Mouse (Mus musculus) right cerebral cortex, adult 18-20 months (tissue): ENCODE data around the gene Gadd45gip1.

ENCODE experiments used
- DNase-seq: peaks from one replicate; pipeline ENCODE4 v3.0.0; 2022; ENCODE audit warnings: mixed read lengths

Gene Gadd45gip1

GRCm38 (mm10) chr8:84832759-84833742, 1.7 kb downstream of the Gadd45gip1 start:
- no peak for DNase-seq

GRCm38 (mm10) chr8:84834002-84834865, 2.9 kb downstream of the Gadd45gip1 start:
- DNase-seq, result no peak

DNA sequence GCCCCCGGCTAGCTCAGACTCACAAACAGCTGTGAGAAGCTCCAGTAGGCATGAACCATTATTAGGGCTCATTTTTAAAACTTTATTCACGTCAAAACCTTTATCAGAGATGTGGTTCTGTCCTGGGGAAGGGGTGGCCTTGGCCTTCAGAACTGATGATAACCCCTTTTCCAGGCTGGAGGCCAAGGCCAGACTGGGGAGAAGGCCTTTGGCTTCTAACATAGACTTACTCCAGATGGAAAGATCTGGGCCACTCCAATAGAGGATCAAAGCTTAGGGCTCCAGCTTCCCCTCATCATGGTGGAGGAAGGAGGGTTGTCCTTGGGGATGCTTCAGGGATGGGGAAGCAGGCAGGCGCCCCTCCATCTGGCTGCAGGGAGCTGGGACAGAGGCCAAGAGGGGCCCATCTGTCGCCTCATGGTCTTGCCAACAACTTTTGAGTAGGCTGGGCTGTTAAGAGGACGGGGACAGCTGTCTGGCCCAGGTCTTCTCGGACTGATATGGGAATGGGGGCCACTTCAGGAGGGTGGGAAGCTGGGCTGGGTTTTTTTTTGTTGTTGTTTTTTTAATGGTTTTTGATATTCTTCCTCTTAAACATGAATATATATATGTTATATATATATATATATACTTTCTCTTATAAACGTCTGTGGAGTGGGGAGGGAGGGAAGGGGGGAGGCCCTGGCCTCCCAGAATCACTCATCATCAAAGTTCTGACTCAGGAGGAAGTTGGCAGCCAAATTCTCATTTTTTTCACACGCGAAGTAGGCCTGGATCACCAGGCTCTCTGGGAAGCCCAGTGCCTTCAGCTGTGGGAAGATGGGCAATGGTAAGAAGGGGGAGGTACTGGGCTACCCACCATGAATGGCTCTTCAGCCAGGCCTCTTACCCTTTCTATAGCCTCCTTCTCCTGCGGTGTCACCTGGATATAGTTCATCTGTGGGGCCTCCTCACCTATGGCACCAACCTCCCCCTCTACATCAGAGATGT, 3.8 kb downstream of the Gadd45gip1 start:
- DNase-seq, result peak; percentile 76

- DNase-seq, result no peak
Observed at GRCm38 (mm10) chr8:84837149-84837911, 6.0 kb downstream of the Gadd45gip1 start.

DNA sequence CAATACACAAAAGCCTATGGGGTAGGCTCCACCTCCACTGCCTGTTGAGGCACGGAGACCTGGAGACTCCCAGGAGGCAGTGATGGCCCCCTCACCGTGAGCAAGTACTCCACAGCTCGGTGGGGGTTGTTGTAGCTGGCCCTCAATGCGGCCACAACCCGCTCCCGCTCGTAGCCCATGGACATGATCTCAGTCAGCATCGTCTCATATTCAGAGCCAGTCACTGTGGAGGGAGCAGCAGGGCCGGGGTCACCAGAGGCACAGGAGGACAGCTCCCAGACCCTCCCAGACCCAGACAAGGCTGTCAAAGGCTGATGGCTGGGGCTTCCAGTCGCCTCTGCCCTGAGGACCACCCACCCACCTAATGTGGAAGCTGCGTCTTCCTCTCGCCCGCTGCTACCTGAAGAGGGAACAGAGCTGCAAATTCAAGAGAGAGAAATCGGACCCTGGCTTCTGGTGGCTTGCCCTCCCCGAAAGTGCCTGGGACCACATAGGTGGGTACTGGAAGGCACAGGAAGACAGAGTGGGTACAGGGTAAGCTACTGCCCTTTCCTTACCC, 6.7 kb downstream of the Gadd45gip1 start:
- no peak for DNase-seq

GRCm38 (mm10) chr8:84838513-84838912, 7.2 kb downstream of the Gadd45gip1 start:
- DNase-seq, result no peak

GRCm38 (mm10) chr8:84839411-84839810, 8.1 kb downstream of the Gadd45gip1 start:
- DNase-seq, result no peak

GRCm38 (mm10) chr8:84839875-84840247, 8.5 kb downstream of the Gadd45gip1 start:
- no peak for DNase-seq

DNA sequence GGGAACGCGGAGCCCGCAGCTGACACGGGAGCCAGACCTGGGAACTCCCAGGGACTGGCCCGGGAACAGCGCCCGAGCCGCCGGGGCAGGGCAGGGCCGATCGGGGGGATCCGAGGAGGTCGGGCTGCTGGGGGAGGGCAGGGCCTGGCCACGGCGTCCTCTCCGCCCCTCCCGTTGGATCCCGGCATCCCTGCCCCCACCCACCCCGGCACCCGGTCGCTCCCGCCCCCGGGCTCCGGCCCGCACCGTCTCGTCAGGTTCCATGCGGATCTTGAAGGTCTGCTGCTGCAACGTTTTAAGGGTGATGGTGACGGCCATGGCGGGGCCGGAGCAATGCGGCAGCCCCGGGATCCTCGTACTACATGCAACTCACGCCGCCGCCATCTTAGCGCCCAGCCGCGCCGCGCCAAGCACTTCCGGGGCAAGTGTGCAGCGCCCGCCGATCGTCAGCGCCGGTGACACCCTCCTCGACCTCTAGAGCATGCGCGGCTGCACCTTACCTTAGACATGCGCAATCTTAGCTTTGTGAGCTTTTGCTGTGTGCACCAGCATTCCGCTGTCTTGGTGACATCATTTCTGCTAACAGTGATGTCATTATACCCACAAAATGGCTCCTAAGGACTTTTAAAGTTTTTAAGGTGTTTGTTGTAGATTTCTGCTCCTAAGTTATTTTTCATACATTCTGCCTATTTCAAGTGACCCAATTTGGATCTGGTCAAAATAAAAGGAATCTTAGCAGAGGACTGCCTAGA, 9.1 kb downstream of the Gadd45gip1 start, which contains the start of gene Rad23a:
Gene Rad23a (minus strand): TSS at position 418 of the 752 bp plus-strand sequence.
- peak; percentile 94 for DNase-seq

GRCm38 (mm10) chr8:84841514-84841913, 10.2 kb downstream of the Gadd45gip1 start:
- DNase-seq, result no peak

DNA sequence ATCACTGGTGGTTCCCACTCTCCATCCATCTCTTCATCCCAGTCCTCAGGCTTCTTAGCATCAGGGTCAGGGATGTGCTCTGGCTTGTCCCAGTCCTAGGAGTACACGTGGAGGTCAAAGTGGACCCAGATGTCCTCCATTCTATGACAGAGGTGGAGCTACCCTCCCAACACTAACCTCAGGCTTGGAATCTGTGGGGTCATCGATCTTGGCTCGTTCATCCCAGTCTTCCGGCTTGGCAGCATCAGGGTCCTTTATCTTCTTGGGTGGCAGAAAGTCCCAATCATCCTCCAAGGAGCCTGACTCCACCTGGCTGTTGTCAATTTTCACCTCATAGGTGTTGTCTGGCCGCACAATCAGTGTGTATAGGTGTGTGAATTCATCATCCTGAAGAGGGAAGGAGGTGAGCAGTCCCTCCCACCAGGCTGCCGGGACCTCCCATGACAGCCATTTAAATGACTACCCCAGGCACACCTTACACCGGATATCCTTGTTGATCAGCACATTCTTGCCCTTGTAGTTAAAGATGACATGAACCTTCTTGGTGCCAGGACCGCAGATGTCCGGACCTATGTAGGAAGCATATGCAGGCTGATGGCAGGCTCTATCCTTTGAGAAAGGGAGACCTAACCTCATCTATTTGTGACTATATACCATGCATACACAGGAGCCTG, 13.2 kb downstream of the Gadd45gip1 start:
- DNase-seq, result no peak

DNA sequence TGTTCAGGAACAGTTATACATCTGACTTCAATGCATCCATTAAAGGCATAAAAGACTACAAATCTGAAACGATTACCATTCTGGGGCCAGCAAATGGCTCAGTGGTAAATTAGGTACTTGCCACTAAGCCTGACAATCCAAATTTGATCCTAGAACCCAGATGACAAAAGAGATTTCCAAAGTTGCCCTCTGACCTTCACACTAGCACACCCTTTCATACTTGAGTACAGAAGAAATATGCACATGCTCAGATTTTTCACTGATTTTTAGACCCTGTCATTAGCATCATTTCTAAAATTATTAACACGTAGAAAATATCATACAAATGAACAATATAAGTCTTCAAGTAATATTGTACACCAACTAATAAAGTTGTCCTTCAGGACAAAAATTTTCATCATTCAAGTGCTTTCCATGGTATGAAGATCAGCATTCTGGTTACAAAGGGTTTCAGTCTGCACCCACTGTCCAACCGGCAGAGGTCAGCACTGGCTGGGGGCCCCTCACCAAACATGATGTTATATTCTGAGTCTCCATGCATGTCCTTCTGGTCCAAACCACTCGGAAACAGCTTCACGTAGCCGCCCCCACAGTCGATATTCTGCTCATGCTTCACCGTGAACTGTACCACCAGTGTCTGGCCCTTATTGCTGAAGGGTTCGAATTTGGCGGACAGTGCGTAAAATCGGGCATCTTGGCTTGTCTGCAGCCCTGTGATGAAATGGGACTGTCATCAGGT, 14.2 kb downstream of the Gadd45gip1 start:
- no peak for DNase-seq

DNA sequence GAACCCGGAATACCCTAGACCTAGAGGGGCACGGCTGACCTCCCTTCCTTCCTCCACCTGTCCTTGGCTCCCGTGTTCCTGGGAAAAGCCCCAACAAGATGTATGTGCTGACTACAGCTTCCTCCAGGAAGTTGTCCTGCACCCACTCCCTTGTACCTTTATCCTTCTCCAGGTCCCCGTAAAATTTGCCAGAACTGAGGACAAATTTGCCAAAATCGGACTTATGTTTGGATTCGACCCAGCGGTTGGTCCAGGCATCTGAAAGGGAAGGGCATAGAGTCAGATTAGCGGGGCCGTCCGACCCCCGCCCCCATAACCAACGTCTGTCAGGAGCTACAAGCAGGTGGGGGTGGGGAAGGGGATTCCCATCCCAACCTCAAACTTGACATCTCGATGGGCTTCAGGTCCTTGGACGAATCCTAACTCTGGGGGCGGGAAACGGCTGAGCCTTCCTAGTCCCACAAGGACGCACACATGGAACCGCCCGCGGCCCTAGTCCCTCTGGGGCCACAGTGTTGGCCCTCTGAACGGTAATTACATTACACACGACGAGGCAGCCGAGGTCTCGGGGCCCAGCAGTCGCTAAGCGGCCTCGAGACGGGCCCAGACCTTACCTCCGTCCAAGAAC, 14.9 kb downstream of the Gadd45gip1 start:
- DNase-seq, result no peak

GRCm38 (mm10) chr8:84846722-84847572, 15.6 kb downstream of the Gadd45gip1 start, which contains the start of gene Calr:
Gene Calr (minus strand): TSS chr8:84846934.
- DNase-seq, result peak; percentile 100

DNA sequence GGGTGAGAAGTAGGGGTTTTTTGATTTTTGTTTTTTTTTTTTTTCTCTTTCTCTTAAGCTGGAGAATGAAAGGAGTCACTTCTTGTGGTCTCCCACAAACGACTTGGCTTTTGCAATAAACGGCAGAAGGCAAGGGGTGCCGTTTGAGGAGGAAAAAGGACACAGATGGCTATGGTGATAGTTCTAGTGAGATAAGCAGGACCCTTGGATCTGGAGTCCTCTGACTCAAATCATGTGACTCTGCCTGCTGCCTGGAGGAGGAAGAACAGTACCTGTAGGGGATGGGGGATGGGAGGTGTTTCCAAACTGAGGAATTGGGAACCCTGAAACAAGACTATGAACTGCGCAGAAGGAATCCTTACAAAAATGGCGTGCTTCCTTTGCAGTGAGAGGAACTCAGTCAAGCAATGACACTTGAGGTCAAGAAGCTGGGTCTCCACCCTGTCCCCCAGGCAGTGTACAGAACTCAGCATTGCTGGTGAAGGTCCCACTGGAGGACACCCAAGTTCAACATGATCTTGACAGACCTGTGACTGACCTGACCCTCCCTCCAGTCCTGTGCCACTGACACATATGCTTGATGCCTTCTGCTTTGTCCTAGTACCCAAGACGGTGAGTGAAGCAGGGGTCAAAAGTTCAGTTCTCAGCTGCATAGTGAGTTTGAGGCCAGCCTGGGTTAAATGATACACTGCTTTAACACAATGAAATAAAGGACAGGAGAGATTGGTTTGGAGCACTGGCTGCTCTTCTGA, 16.5 kb downstream of the Gadd45gip1 start:
- no peak for DNase-seq

DNA sequence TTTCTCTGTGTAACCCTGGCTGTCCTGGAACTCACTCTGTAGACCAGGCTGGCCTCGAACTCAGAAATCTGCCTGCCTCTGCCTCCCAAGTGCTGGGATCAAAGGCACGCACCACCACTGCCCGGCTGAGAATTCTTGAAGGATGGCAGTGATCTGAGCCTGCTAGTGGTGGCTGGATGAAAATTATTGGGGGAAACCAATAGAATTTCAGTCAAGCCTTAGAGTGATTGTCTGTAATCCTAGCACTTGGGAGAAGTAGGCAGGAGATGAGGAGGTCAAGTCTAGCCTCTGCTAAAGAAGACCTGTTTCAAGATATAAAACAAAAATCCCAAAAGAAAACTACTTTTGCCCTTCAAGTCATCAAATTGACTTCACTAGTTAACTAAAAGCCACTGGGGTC, 25.1 kb downstream of the Gadd45gip1 start:
- DNase-seq, result no peak
